16 mouse cellular contexts compared by ENCODE assay signal in the genomic region with DNA sequence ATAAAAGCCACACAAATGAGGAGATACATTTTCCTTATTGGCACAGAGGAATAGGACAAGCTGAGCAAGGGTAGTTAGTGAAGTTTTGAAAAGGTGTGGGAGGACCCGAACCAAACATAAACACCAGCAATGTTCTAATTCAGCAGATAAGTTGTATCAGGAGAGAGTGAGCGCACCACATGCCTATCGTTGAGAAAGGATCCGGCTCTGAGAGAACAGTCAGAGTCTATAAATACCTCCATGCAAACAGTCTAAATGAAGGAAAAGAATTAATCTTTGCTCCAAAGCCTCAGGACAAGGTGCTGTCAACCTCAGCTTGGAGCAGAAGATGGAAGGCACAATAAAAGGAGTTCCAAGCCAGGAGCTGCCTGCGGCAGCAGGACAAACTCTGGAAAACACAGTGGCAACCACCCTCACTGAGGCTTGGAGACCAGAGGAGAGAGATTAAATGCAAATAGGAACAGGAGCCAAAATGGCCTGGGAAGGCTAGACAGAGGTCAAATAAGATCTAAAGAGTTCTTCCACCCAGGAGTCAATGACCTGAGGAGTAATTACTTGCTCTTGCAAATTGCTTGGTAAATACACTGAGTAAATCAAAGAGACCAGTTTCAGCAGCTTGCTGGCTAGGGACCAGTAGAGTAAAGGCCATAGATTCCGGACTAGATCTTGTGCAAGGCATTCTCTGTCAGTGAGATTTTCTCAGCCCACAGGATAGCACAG.
A peak's percentile ranks its signal among the peaks of the same experiment; 100 is the strongest.
DNase-seq lines count a peak whose midpoint lies in the region; ATAC-seq and TF ChIP-seq lines count a peak whose summit lies in the region.
"Had no signal": no experiment of that assay in that cellular context is flagged by ENCODE, and none has a peak within 500 bp of the region (broad histone marks: within the 10 kb centered on the region; RNA-seq: fewer than 3 reads in every experiment).

No protein-coding gene starts in this region.

- H3K4me1 ChIP-seq in kidney, adult 2 months (ENCODE audit: control insufficient read depth, insufficient read depth, low read length), result no peaks in the 10 kb centered on the region
- H3K4me1 ChIP-seq in forebrain, embryonic 12.5 days, result peaks cover 11% of the 10 kb centered on the region
- H3K4me1 ChIP-seq: embryonic facial prominence, embryonic 12.5 days had no signal

- no peak for ATAC-seq in forebrain, embryonic 12.5 days (ENCODE audit: low FRiP score)
- ATAC-seq: forebrain, embryonic 13.5 days; hindbrain, embryonic 16.5 days had no signal

- no peaks in the 10 kb centered on the region for H3K36me3 ChIP-seq in kidney, adult 2 months (ENCODE audit: control insufficient read depth, insufficient read depth, low read length)
- no peaks in the 10 kb centered on the region for H3K36me3 ChIP-seq in forebrain, embryonic 12.5 days (replicated peaks)
- H3K36me3 ChIP-seq: embryonic facial prominence, embryonic 12.5 days; heart, embryonic 13.5 days; lung, embryonic 15.5 days; midbrain, embryonic 12.5 days had no signal

- H3K4me2 ChIP-seq in forebrain, embryonic 12.5 days, result no peak overlapping the region
- H3K4me2 ChIP-seq: embryonic facial prominence, embryonic 12.5 days; forebrain, embryonic 13.5 days; heart, embryonic 13.5 days; lung, embryonic 15.5 days; midbrain, embryonic 12.5 days had no signal

- TF ChIP-seq POLR2A in kidney, adult 2 months (IDR thresholded peaks at IDR 0.05; ENCODE audit: low read depth, low read length), result no peak

- 26% methylated on average over 6 of the region's 6 CpGs for WGBS in kidney, adult 2 months
- 56% methylated on average over 6 of the region's 6 CpGs for WGBS in forebrain, embryonic 12.5 days

- no peaks in the 10 kb centered on the region for H3K27me3 ChIP-seq in kidney, adult 2 months (replicated peaks; ENCODE audit: control insufficient read depth, insufficient read depth, low read length)
- H3K27me3 ChIP-seq in forebrain, embryonic 12.5 days, result peaks cover 17% of the 10 kb centered on the region
- H3K27me3 ChIP-seq: embryonic facial prominence, embryonic 12.5 days; heart, embryonic 13.5 days; lung, embryonic 15.5 days had no signal

- peak; percentile 19 for DNase-seq in kidney, adult 2 months
- DNase-seq in kidney, adult 18-20 months, result no peak
- peak; percentile 32 for DNase-seq in ZHBTc4 (ENCODE audit: low read depth, low spot score)
- peak; percentile 1 for DNase-seq in hindlimb bud, embryonic 11.5 days (ENCODE audit: extremely low spot score, low read depth, low spot score)
- peak; percentile 11 for DNase-seq in lung, postnatal 14 days
- no peak for DNase-seq in thymus, postnatal 14 days
- DNase-seq: cerebellum, adult 9-10 months; gastrocnemius, adult 2 months; thymus, adult 18-20 months had no signal

- no peaks in the 10 kb centered on the region for H3K9me3 ChIP-seq in forebrain, embryonic 12.5 days
- H3K9me3 ChIP-seq: embryonic facial prominence, embryonic 12.5 days; forebrain, embryonic 13.5 days; heart, embryonic 13.5 days; lung, embryonic 15.5 days; midbrain, embryonic 12.5 days had no signal

- H3K9ac ChIP-seq in forebrain, embryonic 12.5 days, result no peak overlapping the region
- H3K9ac ChIP-seq: embryonic facial prominence, embryonic 12.5 days; forebrain, embryonic 13.5 days; heart, embryonic 13.5 days; lung, embryonic 15.5 days; midbrain, embryonic 12.5 days had no signal

- H3K27ac ChIP-seq in kidney, adult 2 months (ENCODE audit: insufficient read depth, low read depth, low read length), result no peak overlapping the region
- no peak overlapping the region for H3K27ac ChIP-seq in forebrain, embryonic 12.5 days
- H3K27ac ChIP-seq: embryonic facial prominence, embryonic 12.5 days; forebrain, embryonic 13.5 days; gastrocnemius, adult 2 months; heart, embryonic 13.5 days; lung, embryonic 15.5 days; midbrain, embryonic 12.5 days had no signal

- no peak overlapping the region for H3K4me3 ChIP-seq in kidney, adult 2 months (ENCODE audit: insufficient read depth, low read depth, low read length)
- no peak overlapping the region for H3K4me3 ChIP-seq in forebrain, embryonic 12.5 days (replicated peaks)
- H3K4me3 ChIP-seq: embryonic facial prominence, embryonic 12.5 days; forebrain, embryonic 13.5 days; gastrocnemius, adult 2 months; heart, embryonic 13.5 days; lung, embryonic 15.5 days; midbrain, embryonic 12.5 days had no signal

- no peak for TF ChIP-seq CTCF in kidney, adult 2 months (conservative IDR thresholded peaks at IDR 0.05; ENCODE audit: insufficient read depth, insufficient read length, low read depth, low read length)

Comparison
In these comparisons a context has a peak if more than half of its experiments do, and no peak if none do; other contexts are left out.
1. DNase-seq: peak in kidney, adult 2 months (single experiment), ZHBTc4 (single experiment), hindlimb bud, embryonic 11.5 days (single experiment) and lung, postnatal 14 days (single experiment); none in kidney, adult 18-20 months (single experiment) and thymus, postnatal 14 days (single experiment).